Mouse (Mus musculus) MEL (cell line): ENCODE results near the gene Slc17a5. TPM values are rescaled to one million over a fixed set of nuclear protein-coding genes. Genes with fewer than 3 reads are reported as not detected.

ENCODE experiments used
- DNase-seq: peaks from one replicate; pipeline ENCODE4 v3.0.0; 2011; ENCODE audit warnings: low read depth, low spot score
- H3K27ac ChIP-seq: 2 replicates; pipeline ENCODE4 v1.5.1; 2012; ENCODE audit warnings: low read depth, mild to moderate bottlenecking, control low read depth, low read length, moderate library complexity; ENCODE audit not compliant: control insufficient read depth
- H3K27me3 ChIP-seq, 2 experiments: fragments of 150-350 bp in 1 of 2; sonication (generic) in 1 of 2; 2 replicates each; pipeline ENCODE4 v1.6.1; 2012; ENCODE audit warnings: low read length in 2 of 2, mild to moderate bottlenecking in 2 of 2, improper control_type of control experiment in 1 of 2, moderate library complexity in 1 of 2; ENCODE audit not compliant: insufficient read depth in 2 of 2, control insufficient read depth in 1 of 2
- H3K36me3 ChIP-seq, 2 experiments: 2 replicates each; pipeline ENCODE4 v1.6.1; 2012 to 2014; ENCODE audit warnings: low read length in 2 of 2, improper control_type of control experiment in 1 of 2, inconsistent platforms in 1 of 2, mild to moderate bottlenecking in 1 of 2; ENCODE audit not compliant: insufficient read depth in 2 of 2, control insufficient read depth in 1 of 2
- H3K4me1 ChIP-seq, 2 experiments: fragments of 150-350 bp in 1 of 2; sonication (generic) in 1 of 2; 2 replicates each; pipeline ENCODE4 v1.6.1; 2012; ENCODE audit warnings: low read length in 2 of 2, improper control_type of control experiment in 1 of 2, mild to moderate bottlenecking in 1 of 2; ENCODE audit not compliant: insufficient read depth in 2 of 2, control insufficient read depth in 1 of 2
- H3K4me3 ChIP-seq, 2 experiments: fragments of 150-350 bp in 1 of 2; sonication (generic) in 1 of 2; 2 replicates each; pipeline ENCODE4 v1.5.1; 2012; ENCODE audit warnings: low read depth in 2 of 2, low read length in 2 of 2, mild to moderate bottlenecking in 2 of 2, moderate library complexity in 2 of 2, control low read depth in 1 of 2, improper control_type of control experiment in 1 of 2; ENCODE audit not compliant: control insufficient read depth in 1 of 2, insufficient read depth in 1 of 2
- H3K79me2 ChIP-seq: 2 replicates; pipeline ENCODE4 v1.6.1; 2012; ENCODE audit warnings: mild to moderate bottlenecking, low read length, moderate library complexity; ENCODE audit not compliant: control insufficient read depth, poor library complexity, insufficient read depth
- H3K9ac ChIP-seq: 2 replicates; pipeline ENCODE4 v1.6.1; 2012; ENCODE audit warnings: low read depth, mild to moderate bottlenecking, control low read depth, low read length, moderate library complexity; ENCODE audit not compliant: control insufficient read depth, poor library complexity, severe bottlenecking
- H3K9me3 ChIP-seq: fragments of 150-350 bp; sonication (generic); replicated peaks from 2 replicates; pipeline ENCODE4 v1.6.1; 2012; ENCODE audit warnings: mild to moderate bottlenecking, low read length, improper control_type of control experiment, moderate library complexity; ENCODE audit not compliant: insufficient read depth
- EP300 ChIP-seq, 2 experiments: IDR thresholded peaks; 2 replicates each; pipeline ENCODE4 v1.6.1; 2011; ENCODE audit warnings: improper control_type of control experiment in 2 of 2, low read length in 2 of 2, low read depth in 1 of 2, mild to moderate bottlenecking in 1 of 2
- ETS1 ChIP-seq: IDR thresholded peaks from 2 replicates; pipeline ENCODE4 v1.6.1; 2012; ENCODE audit warnings: low read depth, mild to moderate bottlenecking, inconsistent platforms, low read length, improper control_type of control experiment, moderate library complexity
- GABPA ChIP-seq: IDR thresholded peaks from 2 replicates; pipeline ENCODE4 v1.6.1; 2012; ENCODE audit warnings: low read depth, mild to moderate bottlenecking, inconsistent platforms, low read length, improper control_type of control experiment, moderate library complexity
- GATA1 ChIP-seq: IDR thresholded peaks from 2 replicates; pipeline ENCODE4 v1.6.1; 2011; ENCODE audit warnings: low read depth, low read length, improper control_type of control experiment
- HCFC1 ChIP-seq: IDR thresholded peaks from 2 replicates; pipeline ENCODE4 v1.6.1; 2012; ENCODE audit warnings: low read depth, mild to moderate bottlenecking, inconsistent platforms, low read length, improper control_type of control experiment, moderate library complexity
- JUND ChIP-seq: IDR thresholded peaks from 2 replicates; pipeline ENCODE4 v1.6.1; 2011; ENCODE audit warnings: low read depth, mild to moderate bottlenecking, improper control_type of control experiment, low read length
- KAT2A ChIP-seq: conservative IDR thresholded peaks from 2 replicates; pipeline ENCODE4 v1.6.1; 2012; ENCODE audit warnings: low read depth, low read length, improper control_type of control experiment, inconsistent platforms
- MAFK ChIP-seq: IDR thresholded peaks from 2 replicates; pipeline ENCODE4 v1.6.1; 2011; ENCODE audit warnings: low read depth, mild to moderate bottlenecking, low read length, improper control_type of control experiment, borderline replicate concordance
- MAX ChIP-seq: IDR thresholded peaks from 2 replicates; pipeline ENCODE4 v1.6.1; 2011; ENCODE audit warnings: low read length, improper control_type of control experiment
- MAZ ChIP-seq: IDR thresholded peaks from 2 replicates; pipeline ENCODE4 v1.6.1; 2012; ENCODE audit warnings: low read depth, mild to moderate bottlenecking, inconsistent platforms, low read length, improper control_type of control experiment
- MXI1 ChIP-seq: IDR thresholded peaks from 2 replicates; pipeline ENCODE4 v1.6.1; 2011; ENCODE audit warnings: mild to moderate bottlenecking, low read depth, low read length, improper control_type of control experiment
- MYB ChIP-seq: IDR thresholded peaks from 2 replicates; pipeline ENCODE4 v1.6.1; 2011; ENCODE audit warnings: mild to moderate bottlenecking, low read depth, low read length, improper control_type of control experiment
- MYC ChIP-seq: IDR thresholded peaks from 2 replicates; pipeline ENCODE4 v1.6.1; 2011; ENCODE audit warnings: low read depth, mild to moderate bottlenecking, low read length, improper control_type of control experiment, moderate library complexity
- NELFE ChIP-seq: IDR thresholded peaks from 2 replicates; pipeline ENCODE4 v1.6.1; 2011; ENCODE audit warnings: low read depth, low read length, improper control_type of control experiment
- SIN3A ChIP-seq: IDR thresholded peaks from 2 replicates; pipeline ENCODE4 v1.6.1; 2012; ENCODE audit warnings: low read length, improper control_type of control experiment, inconsistent platforms
- TBP ChIP-seq: IDR thresholded peaks from 2 replicates; pipeline ENCODE4 v1.8.0; 2011; ENCODE audit warnings: low read depth, low read length, improper control_type of control experiment
- TCF12 ChIP-seq: IDR thresholded peaks from 2 replicates; pipeline ENCODE4 v1.6.1; 2014; ENCODE audit warnings: low read depth, mild to moderate bottlenecking, inconsistent platforms, low read length, improper control_type of control experiment, moderate library complexity
- ZMIZ1 ChIP-seq: IDR thresholded peaks from 2 replicates; pipeline ENCODE4 v1.6.1; 2012; ENCODE audit warnings: low read depth, mild to moderate bottlenecking, inconsistent platforms, low read length, improper control_type of control experiment, moderate library complexity
- ZNF384 ChIP-seq: IDR thresholded peaks from 2 replicates; pipeline ENCODE4 v1.6.1; 2012; ENCODE audit warnings: low read depth, mild to moderate bottlenecking, inconsistent platforms, low read length, improper control_type of control experiment
- polyA plus RNA-seq, 2 experiments: library from polyadenylated mRNA; stranded (reverse) in 1 of 2; unstranded in 1 of 2; fragments of >175 nt in 1 of 2; fragments of >200 nt in 1 of 2; gene quantifications; 2 replicates each; pipeline versions ENCODE4 v1.2.1 to v1.2.4; 2012; ENCODE audit warnings: low replicate concordance in 2 of 2, low read depth in 1 of 2; ENCODE audit not compliant: insufficient read length in 2 of 2, insufficient read depth in 1 of 2, missing spikeins in 1 of 2
- total RNA-seq: library from RNA; depleted of rRNA; stranded (reverse); fragments of 300-350 nt; gene quantifications from 2 replicates; pipeline ENCODE4 v1.2.3, GENCODE M21; 2012

Gene Slc17a5
- total and polyA plus RNA-seq, 3 experiments = 3.5 to 4.1 TPM; not detected in 1

- TF ChIP-seq JUND (no peak), GATA1 (no peak), TBP (no peak), MXI1 (no peak)
- TF ChIP-seq, all 39 proteins: peak for 0
These were observed 40.9 kb downstream of the Slc17a5 start (continued) for GRCm38 (mm10) chr9:78546944-78547343.

- no peak overlapping the region for H3K9ac ChIP-seq
- TF ChIP-seq EP300 (IDR thresholded peaks at IDR 0.05; ENCODE audit: low read depth in 1 of 2, low read length in 2 of 2) = peak in 1 of 2 experiments; percentile 43; a peak in 2 of 4 replicates
- TF ChIP-seq MAZ = no peak
- TF ChIP-seq SIN3A = 0 out of 2 replicates have a peak, but pooled peaks have one; percentile 17
- 0 out of 2 replicates have a peak, but pooled peaks have one; percentile 61 for TF ChIP-seq TBP
- no peak for TF ChIP-seq HCFC1
- TF ChIP-seq, all 39 proteins: peak for 3
- peak; percentile 82 for DNase-seq
- Histone ChIP-seq H3K4me3 (no peak overlapping the region), H3K9me3 (no peaks in the 10 kb centered on the region), H3K27me3 (no peaks in the 10 kb centered on the region), H3K4me1 (peaks cover 0 to 4% of the 10 kb centered on the region in 2 experiments; a peak in 1 of 4 replicates), H3K79me2 (no peaks in the 10 kb centered on the region), H3K36me3 (peaks cover 0 to 6% of the 10 kb centered on the region in 2 experiments; a peak in 2 of 4 replicates), H3K27ac (no peak overlapping the region)
These were observed 46.1 kb downstream of the Slc17a5 start for GRCm38 (mm10) chr9:78541758-78542157.

DNA sequence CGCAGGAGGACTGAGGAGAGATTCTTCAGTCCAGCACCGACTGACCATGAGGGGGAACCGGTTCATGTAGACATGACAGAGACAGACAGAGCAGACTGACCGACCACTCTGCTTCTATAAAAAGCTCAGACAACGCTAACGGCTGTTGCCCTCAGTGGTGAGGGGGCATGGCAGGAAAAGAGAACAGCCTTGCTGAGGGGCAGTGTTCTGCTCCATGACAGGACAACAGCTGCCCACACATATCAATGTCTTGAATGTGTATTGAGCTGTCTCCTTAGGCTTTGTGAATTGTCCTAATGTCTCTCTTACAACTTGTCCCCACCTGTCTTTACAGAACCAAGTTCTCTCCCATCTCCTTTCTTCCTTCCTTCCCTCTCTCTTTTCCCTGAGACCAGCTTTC lies 49.4 kb downstream of the Slc17a5 start:
- Histone ChIP-seq H3K4me3 (no peak overlapping the region), H3K36me3 (peaks cover 0 to 6% of the 10 kb centered on the region in 2 experiments; a peak in 2 of 4 replicates), H3K4me1 (peaks cover 0 to 4% of the 10 kb centered on the region in 2 experiments; a peak in 1 of 4 replicates), H3K27me3 (no peaks in the 10 kb centered on the region), H3K9ac (no peak overlapping the region), H3K9me3 (no peaks in the 10 kb centered on the region), H3K79me2 (no peaks in the 10 kb centered on the region), H3K27ac (no peak overlapping the region)
- no peak for TF ChIP-seq SIN3A
- no peak for TF ChIP-seq GABPA
- TF ChIP-seq MAX = no peak
- TF ChIP-seq TCF12 = no peak
- no peak for TF ChIP-seq KAT2A
- TF ChIP-seq MYC = no peak
- no peak for TF ChIP-seq NELFE
- no peak for TF ChIP-seq MYB
- TF ChIP-seq MXI1 = no peak
- no peak for TF ChIP-seq MAFK
- no peak for TF ChIP-seq ZNF384
- no peak for TF ChIP-seq ETS1
- TF ChIP-seq ZMIZ1 = no peak
- TF ChIP-seq EP300 (IDR thresholded peaks at IDR 0.05; ENCODE audit: low read depth in 1 of 2, low read length in 2 of 2) = no peak
- DNase-seq = no peak
